Mouse (Mus musculus): ENCODE data around the gene Dgke.

DNA sequence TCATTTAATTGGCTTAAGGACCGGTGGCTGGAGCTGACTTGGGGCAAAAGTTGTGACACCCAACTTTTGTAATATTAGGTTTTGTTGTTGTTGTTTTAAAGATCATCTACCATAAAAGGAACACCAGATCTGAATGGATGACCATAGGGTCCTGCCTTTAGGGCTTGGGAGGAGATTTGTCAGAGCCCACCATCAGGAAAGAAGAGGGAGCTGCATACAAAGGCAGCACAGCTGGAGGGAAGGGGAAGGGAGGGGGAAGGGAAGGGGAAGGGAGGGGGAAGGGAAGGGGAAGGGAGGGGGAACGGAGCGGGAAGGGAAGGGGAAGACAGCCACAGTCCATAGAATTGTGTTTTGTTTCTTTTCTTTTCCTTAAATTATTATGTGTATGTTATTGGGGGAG is 68.2 kb downstream of the Dgke start:
- TF ChIP-seq POLR2A (IDR thresholded peaks at IDR 0.05; ENCODE audit: borderline replicate concordance, extremely low read depth, insufficient read depth, insufficient read length, poor library complexity, severe bottlenecking) (no peak), CTCF (IDR thresholded peaks at IDR 0.05; ENCODE audit: borderline replicate concordance, extremely low read depth, insufficient read depth, insufficient read length) (no peak)
